Mouse (Mus musculus): ENCODE results near the gene Adam33. TPM values are rescaled to one million over a fixed set of nuclear protein-coding genes. Genes with fewer than 3 reads are reported as not detected.
"Not testable (repeated sequence)": the region's sequence is repeated elsewhere in the genome, so short reads cannot be mapped to it uniquely, and the experiment has no call there.

The Adam33 gene
- polyA plus RNA-seq (2016; fragmentation: Nextera tagmentation; extraction: Ambion mirVana), result 7.4 and 7.5 TPM in 2 replicates

GRCm38 (mm10) chr2:131063404-131063864 lies at the start of gene Adam33:
Adam33 (minus strand) TSS chr2:131063814.
- 0 out of 2 replicates have a peak within 1 kb of the TSS, but pooled peaks have one; percentile 15 for H3K9ac ChIP-seq
- H3K36me3 ChIP-seq, result no peaks in the 10 kb centered on the region
- H3K27me3 ChIP-seq, result peaks cover 29% of the 10 kb centered on the region
- no peaks in the 10 kb centered on the region for H3K9me3 ChIP-seq
- H3K4me3 ChIP-seq, result peak within 1 kb of the TSS; percentile 28
- no peak for ATAC-seq (ENCODE audit: insufficient number of reproducible peaks, insufficient read depth, low FRiP score, low TSS enrichment)
- H3K27ac ChIP-seq, result no peak within 1 kb of the TSS
- peaks cover 31% of the 10 kb centered on the region for H3K4me1 ChIP-seq
- WGBS, result 2% methylated on average over 22 of the region's 27 CpGs
- H3K4me2 ChIP-seq (replicated peaks), result peak within 1 kb of the TSS; percentile 55

DNA sequence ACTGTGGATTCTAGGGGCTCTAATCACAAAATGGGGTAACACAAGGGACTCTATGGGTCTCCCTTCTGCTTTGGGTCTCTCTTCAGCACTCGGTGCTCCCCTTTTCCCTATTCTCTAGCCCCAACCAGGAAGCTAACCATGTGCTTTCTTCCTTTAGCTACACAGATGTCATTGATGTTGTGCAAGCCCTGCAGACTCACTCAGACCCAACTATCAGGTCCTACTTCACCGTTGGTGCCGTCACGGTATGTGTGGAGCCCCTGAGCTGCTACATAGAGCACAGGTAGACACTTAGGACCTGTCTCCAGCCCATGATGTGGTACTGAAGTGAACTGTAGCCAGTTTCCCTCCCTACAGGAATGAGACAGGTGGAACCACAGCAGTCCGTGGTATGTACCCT lies 42.4 kb upstream of the Adam33 start:
- H3K27ac ChIP-seq, result no peak overlapping the region
- H3K4me2 ChIP-seq (replicated peaks), result no peak overlapping the region
- H3K9ac ChIP-seq, result no peak overlapping the region
- no peaks in the 10 kb centered on the region for H3K9me3 ChIP-seq
- no peaks in the 10 kb centered on the region for H3K27me3 ChIP-seq
- 83% methylated on average over 5 of the region's 5 CpGs for WGBS
- ATAC-seq (ENCODE audit: insufficient number of reproducible peaks, insufficient read depth, low FRiP score, low TSS enrichment), result no peak
- no peaks in the 10 kb centered on the region for H3K36me3 ChIP-seq
- no peaks in the 10 kb centered on the region for H3K4me1 ChIP-seq
- no peak overlapping the region for H3K4me3 ChIP-seq

- not testable (repeated sequence) for H3K27ac ChIP-seq; H3K36me3 ChIP-seq; H3K9me3 ChIP-seq; H3K27me3 ChIP-seq; H3K4me3 ChIP-seq; H3K9ac ChIP-seq; H3K4me1 ChIP-seq; H3K4me2 ChIP-seq (replicated peaks); ATAC-seq (ENCODE audit: insufficient number of reproducible peaks, insufficient read depth, low FRiP score, low TSS enrichment)
- 69% methylated on average over 4 of the region's 4 CpGs for WGBS
These were observed 41.4 kb upstream of the Adam33 start for GRCm38 (mm10) chr2:131105061-131105460.

DNA sequence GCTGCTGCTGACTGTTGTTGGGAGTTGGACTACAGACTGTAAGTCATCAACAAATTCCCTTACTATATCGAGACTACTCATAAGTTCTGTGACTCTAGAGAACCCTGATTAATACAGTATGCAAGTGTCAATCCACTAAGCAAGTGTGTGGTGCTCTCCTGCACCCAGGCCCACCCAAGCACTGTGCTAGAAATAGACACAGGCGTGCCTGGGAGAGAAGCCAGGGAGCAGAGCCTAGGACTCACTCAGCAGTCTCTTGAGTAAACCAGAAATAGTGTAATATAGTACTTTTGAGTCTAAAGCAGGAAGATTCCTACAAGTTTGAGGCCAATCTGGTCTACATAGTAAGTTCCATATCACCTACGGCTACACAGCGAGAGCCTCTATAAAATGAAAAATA lies 40.4 kb upstream of the Adam33 start:
- Histone ChIP-seq H3K9ac (no peak overlapping the region), H3K36me3 (no peaks in the 10 kb centered on the region), H3K9me3 (no peaks in the 10 kb centered on the region), H3K27ac (no peak overlapping the region), H3K27me3 (no peaks in the 10 kb centered on the region), H3K4me2 (replicated peaks) (no peak overlapping the region), H3K4me1 (no peaks in the 10 kb centered on the region), H3K4me3 (no peak overlapping the region)
- WGBS, result 85% methylated on average over 4 of the region's 4 CpGs
- no peak for ATAC-seq (ENCODE audit: insufficient number of reproducible peaks, insufficient read depth, low FRiP score, low TSS enrichment)

DNA sequence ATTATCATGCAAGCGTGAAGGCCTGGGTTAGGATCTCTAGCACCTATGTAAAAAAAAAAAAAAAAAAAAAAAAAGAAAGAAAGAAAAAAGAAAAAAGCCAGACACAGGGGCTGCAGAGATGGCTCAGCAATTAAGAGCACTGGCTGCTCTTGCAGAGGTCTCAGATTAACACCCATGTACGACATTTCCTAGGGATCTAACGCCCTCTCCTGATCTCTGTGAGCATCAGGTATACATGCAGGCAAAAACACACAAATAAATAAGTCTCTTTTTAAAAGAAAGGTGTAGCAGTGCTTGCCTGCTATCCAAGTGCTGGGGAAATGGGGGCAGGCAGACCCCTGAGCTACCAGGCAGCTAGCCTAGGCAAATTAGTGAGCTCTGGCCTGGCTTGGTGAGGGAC lies 37.9 kb upstream of the Adam33 start:
- 52% methylated on average over 3 of the region's 3 CpGs for WGBS

GRCm38 (mm10) chr2:131097087-131097486 lies 33.5 kb upstream of the Adam33 start:
- peak overlapping the region; percentile 70; the same call in 1 of the 2 replicates for H3K27ac ChIP-seq
- H3K9ac ChIP-seq, result no peak overlapping the region
- no peaks in the 10 kb centered on the region for H3K36me3 ChIP-seq
- no peak overlapping the region for H3K4me2 ChIP-seq (replicated peaks)
- no peaks in the 10 kb centered on the region for H3K27me3 ChIP-seq
- no peak for ATAC-seq (ENCODE audit: insufficient number of reproducible peaks, insufficient read depth, low FRiP score, low TSS enrichment)
- peaks cover 8% of the 10 kb centered on the region for H3K4me1 ChIP-seq
- no peaks in the 10 kb centered on the region for H3K9me3 ChIP-seq
- H3K4me3 ChIP-seq, result no peak overlapping the region
- WGBS, result 63% methylated on average over 4 of the region's 4 CpGs

More for the DNA sequence above, 37.9 kb upstream of the Adam33 start:
- ATAC-seq (ENCODE audit: insufficient number of reproducible peaks, insufficient read depth, low FRiP score, low TSS enrichment), result no peak
- Histone ChIP-seq H3K4me2 (replicated peaks) (no peak overlapping the region), H3K4me3 (no peak overlapping the region), H3K9me3 (no peaks in the 10 kb centered on the region), H3K27me3 (no peaks in the 10 kb centered on the region), H3K9ac (no peak overlapping the region), H3K4me1 (peaks cover 8% of the 10 kb centered on the region), H3K27ac (no peak overlapping the region), H3K36me3 (no peaks in the 10 kb centered on the region)

- peaks cover 8% of the 10 kb centered on the region for H3K4me1 ChIP-seq
- no peak overlapping the region for H3K9ac ChIP-seq
- no peaks in the 10 kb centered on the region for H3K27me3 ChIP-seq
- 8% methylated on average over 9 of the region's 9 CpGs for WGBS
- peak; percentile 78 for ATAC-seq (ENCODE audit: insufficient number of reproducible peaks, insufficient read depth, low FRiP score, low TSS enrichment)
- H3K36me3 ChIP-seq, result no peaks in the 10 kb centered on the region
- peak overlapping the region; percentile 23 for H3K4me2 ChIP-seq (replicated peaks)
- H3K4me3 ChIP-seq, result no peak overlapping the region
- peak overlapping the region; percentile 70 for H3K27ac ChIP-seq
- no peaks in the 10 kb centered on the region for H3K9me3 ChIP-seq
These were observed 32.6 kb upstream of the Adam33 start for GRCm38 (mm10) chr2:131096101-131096795.

GRCm38 (mm10) chr2:131094823-131095222 lies 31.2 kb upstream of the Adam33 start:
- no peaks in the 10 kb centered on the region for H3K36me3 ChIP-seq
- H3K9me3 ChIP-seq, result no peaks in the 10 kb centered on the region
- H3K4me3 ChIP-seq, result no peak overlapping the region
- H3K9ac ChIP-seq, result no peak overlapping the region
- H3K27me3 ChIP-seq, result no peaks in the 10 kb centered on the region
- no peak overlapping the region for H3K4me2 ChIP-seq (replicated peaks)
- H3K4me1 ChIP-seq, result peaks cover 8% of the 10 kb centered on the region
- ATAC-seq (ENCODE audit: insufficient number of reproducible peaks, insufficient read depth, low FRiP score, low TSS enrichment), result no peak
- WGBS, result 0% methylated on average over 1 of the region's 1 CpGs
- H3K27ac ChIP-seq, result no peak overlapping the region

- Histone ChIP-seq H3K36me3 (no peaks in the 10 kb centered on the region), H3K4me3 (no peak overlapping the region), H3K27ac (no peak overlapping the region), H3K27me3 (no peaks in the 10 kb centered on the region), H3K9me3 (no peaks in the 10 kb centered on the region), H3K4me2 (replicated peaks) (no peak overlapping the region), H3K9ac (no peak overlapping the region), H3K4me1 (peaks cover 8% of the 10 kb centered on the region)
- ATAC-seq (ENCODE audit: insufficient number of reproducible peaks, insufficient read depth, low FRiP score, low TSS enrichment), result no peak
- WGBS, result 87% methylated on average over 5 of the region's 5 CpGs
These were observed 30.0 kb upstream of the Adam33 start for GRCm38 (mm10) chr2:131093577-131093976.

- H3K36me3 ChIP-seq, result no peaks in the 10 kb centered on the region
- H3K4me3 ChIP-seq, result no peak overlapping the region
- no peak overlapping the region for H3K4me2 ChIP-seq (replicated peaks)
- H3K9ac ChIP-seq, result no peak overlapping the region
- WGBS, result 70% methylated on average over 3 of the region's 3 CpGs
- no peaks in the 10 kb centered on the region for H3K4me1 ChIP-seq
- H3K27ac ChIP-seq, result no peak overlapping the region
- ATAC-seq (ENCODE audit: insufficient number of reproducible peaks, insufficient read depth, low FRiP score, low TSS enrichment), result no peak
- H3K9me3 ChIP-seq, result no peaks in the 10 kb centered on the region
- H3K27me3 ChIP-seq, result no peaks in the 10 kb centered on the region
These were observed 27.2 kb upstream of the Adam33 start for GRCm38 (mm10) chr2:131090852-131091251.

- ATAC-seq (ENCODE audit: insufficient number of reproducible peaks, insufficient read depth, low FRiP score, low TSS enrichment), result no peak
- Histone ChIP-seq H3K4me2 (replicated peaks) (no peak overlapping the region), H3K4me3 (no peak overlapping the region), H3K36me3 (no peaks in the 10 kb centered on the region), H3K9me3 (no peaks in the 10 kb centered on the region), H3K9ac (no peak overlapping the region), H3K4me1 (no peaks in the 10 kb centered on the region), H3K27ac (no peak overlapping the region), H3K27me3 (no peaks in the 10 kb centered on the region)
- 77% methylated on average over 1 of the region's 1 CpGs for WGBS
These were observed 26.0 kb upstream of the Adam33 start for GRCm38 (mm10) chr2:131089634-131090033.

DNA sequence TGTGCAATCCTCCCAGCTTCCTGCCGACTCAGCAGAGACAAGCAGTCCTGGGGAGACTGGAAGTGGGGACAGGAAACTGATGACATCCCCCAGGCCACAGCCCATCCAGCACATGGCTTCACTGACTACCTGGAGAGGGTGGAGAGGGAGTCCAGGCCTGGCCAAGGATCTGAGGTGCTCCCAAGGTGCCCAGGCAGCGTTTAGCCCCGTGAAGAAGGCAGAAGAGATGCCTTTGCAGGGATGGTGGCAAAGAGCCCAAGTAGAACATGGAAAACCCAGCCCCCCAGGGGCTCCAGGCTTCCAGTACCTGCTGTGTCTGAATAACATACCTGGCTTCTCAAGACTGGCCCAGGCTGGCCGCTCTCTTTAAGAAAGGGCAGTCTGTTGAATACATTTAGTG lies 25.0 kb upstream of the Adam33 start:
- H3K36me3 ChIP-seq, result no peaks in the 10 kb centered on the region
- no peak overlapping the region for H3K4me3 ChIP-seq
- no peaks in the 10 kb centered on the region for H3K27me3 ChIP-seq
- 73% methylated on average over 4 of the region's 4 CpGs for WGBS
- ATAC-seq (ENCODE audit: insufficient number of reproducible peaks, insufficient read depth, low FRiP score, low TSS enrichment), result no peak
- no peak overlapping the region for H3K9ac ChIP-seq
- H3K4me1 ChIP-seq, result no peaks in the 10 kb centered on the region
- H3K4me2 ChIP-seq (replicated peaks), result no peak overlapping the region
- no peaks in the 10 kb centered on the region for H3K9me3 ChIP-seq
- no peak overlapping the region for H3K27ac ChIP-seq
